Mouse (Mus musculus) CD4-positive, CD25-positive, alpha-beta regulatory T cell, adult 2 months (primary cell): Measurements from ENCODE around the gene Pmepa1.

ENCODE experiments used
- DNase-seq: peaks from one replicate; pipeline ENCODE4 v3.0.0-alpha.2; 2012; ENCODE audit warnings: low read depth, low spot score

Gene Pmepa1

DNA sequence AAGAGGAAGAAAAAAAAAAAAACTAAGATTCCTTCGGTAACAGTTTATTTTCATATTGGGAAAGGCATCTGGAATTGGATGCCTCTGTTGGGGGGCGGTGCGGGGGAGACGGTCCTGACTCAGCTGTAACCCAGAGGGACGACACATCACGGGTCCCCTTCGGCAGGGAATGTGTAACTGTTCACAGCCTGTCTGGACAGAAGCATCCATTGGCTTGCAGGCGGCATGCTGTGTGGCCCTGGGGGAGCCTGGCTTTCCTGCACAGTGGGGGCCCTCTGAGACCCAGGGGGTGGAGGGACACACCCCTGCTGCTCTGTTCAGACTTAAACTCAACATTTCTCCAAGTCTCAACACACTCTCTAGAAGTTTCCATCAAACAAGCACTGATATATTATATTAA lies 49.5 kb downstream of the Pmepa1 start:
- DNase-seq, result no peak

DNA sequence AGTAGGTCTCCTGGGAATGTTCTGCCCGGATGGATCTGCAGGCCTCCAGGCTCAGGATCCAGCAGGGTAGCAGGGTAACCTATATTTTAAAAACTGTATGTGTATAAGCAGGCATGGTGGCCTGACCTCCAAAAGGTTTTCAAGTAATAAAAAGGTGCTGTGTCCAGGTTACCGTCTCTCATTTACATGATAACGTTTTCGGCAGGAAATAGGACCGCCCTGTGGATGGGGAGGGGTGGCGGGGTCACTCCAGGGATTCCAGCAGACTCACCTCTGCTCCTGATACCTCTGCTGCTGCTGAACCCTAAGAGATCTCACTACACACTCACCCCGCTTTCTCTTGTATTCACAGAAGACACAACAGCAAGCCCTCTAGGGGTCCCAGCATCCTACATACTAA lies 50.4 kb downstream of the Pmepa1 start:
- DNase-seq, result no peak

DNA sequence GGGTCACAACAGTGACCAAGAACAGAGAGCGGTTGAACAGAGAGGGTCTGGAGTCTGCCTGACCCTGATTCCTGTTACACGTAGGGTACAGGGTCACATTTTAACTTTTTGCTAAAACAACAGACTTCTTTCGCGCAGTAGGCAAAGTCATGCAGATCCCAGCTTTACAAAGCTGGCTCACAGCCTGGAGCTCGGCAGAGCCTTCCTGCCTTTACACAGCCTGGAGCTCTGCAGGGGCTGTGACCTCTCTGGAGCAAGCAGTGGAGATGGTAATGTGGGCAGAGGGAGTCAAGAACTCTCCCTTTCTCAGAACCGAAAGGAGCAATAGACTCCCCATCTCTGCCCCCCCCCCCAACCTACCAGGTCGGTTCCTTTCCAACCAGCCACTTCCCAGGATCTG lies 51.5 kb downstream of the Pmepa1 start:
- DNase-seq, result no peak

DNA sequence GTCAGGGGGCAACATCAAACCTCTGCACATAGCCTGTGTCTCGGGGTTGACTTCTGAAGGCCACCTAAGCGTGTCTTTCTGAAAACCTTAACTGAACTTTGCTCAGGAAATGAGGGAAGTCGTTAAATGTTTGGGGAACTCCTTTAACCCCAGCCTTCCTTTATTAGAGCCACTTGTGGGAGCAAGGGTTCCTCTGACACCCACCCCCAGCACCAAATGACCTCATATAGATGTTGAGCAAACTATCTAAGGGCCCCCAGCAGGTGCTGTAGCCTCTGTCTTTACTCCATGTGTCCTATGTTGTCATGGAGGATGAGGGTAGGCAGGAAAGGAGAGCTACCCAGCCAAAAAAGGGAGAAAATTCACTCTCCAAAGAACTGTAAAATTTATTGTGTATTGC lies 52.2 kb downstream of the Pmepa1 start:
- DNase-seq, result no peak

DNA sequence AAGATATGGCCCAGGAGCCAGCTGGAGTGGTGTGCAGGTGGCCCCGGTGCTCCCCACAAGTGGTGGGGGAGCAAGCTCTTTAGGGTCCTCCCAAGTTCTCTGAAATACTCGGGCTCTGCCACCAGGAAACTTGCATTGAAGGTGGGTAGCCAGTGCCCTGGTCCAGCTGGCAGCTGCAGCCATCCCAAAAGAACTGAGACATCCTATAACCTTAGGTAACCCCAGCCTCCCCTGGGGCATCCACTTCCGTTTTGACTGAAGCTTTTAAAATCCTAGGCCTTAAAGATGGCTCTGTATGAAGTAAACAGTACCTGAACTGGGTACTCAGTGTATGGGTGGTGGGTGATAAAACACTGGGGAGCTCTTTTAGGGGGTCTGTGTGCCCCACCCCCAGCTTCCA lies 52.8 kb downstream of the Pmepa1 start:
- no peak for DNase-seq

DNA sequence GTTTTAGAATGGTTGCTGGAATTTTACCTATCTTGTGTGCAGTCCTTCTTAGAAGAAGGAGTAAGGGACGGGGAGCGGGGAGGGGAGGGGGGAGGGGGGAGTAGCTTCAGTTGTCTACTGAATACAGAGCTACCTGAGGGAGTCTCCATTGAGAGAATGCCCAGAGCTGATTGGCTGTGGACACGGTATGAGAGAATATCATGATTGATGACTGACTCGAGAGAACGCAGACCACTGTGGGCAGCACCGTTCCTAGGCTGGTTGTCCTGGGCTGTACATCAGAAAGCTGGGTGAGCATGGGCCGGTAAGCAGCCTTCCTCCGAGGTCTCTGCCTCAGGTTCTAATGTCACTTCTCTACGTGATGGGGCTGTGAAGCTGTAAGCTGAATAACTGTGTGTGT lies 55.6 kb downstream of the Pmepa1 start:
- no peak for DNase-seq

DNA sequence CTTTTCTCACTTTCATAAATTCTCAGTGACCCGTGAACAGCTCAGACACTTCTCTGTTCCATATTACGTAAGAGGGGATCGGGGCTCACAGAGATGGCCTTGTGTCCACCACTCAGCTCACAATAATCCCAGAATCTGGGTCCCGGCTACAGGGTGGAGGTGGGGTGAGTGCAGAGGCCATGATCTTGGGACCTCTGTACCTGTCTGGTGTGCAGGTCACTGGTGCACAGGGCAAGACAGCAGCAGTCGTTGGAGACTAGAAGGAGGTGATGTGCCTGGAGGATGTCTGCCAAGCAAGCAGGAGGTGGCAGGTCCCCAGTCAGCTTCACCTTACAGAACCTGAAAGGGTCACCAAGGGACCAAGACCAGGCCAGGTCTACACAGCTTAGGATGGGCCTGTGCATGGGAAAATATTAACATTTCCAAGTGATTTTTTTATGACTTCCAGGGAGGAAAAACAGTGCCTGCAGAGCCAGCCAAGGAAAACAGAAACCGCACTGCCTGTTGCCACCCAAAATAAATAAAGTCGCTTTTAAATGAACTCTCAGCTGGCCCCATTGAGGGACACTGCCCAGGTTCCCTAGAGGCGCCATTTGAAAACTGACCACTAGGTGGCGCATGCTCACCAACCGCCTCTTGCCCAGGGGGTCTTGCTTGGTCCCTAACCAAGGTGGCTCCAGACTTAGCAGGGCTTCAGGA lies 56.9 kb downstream of the Pmepa1 start:
- DNase-seq, result peak; percentile 80

DNA sequence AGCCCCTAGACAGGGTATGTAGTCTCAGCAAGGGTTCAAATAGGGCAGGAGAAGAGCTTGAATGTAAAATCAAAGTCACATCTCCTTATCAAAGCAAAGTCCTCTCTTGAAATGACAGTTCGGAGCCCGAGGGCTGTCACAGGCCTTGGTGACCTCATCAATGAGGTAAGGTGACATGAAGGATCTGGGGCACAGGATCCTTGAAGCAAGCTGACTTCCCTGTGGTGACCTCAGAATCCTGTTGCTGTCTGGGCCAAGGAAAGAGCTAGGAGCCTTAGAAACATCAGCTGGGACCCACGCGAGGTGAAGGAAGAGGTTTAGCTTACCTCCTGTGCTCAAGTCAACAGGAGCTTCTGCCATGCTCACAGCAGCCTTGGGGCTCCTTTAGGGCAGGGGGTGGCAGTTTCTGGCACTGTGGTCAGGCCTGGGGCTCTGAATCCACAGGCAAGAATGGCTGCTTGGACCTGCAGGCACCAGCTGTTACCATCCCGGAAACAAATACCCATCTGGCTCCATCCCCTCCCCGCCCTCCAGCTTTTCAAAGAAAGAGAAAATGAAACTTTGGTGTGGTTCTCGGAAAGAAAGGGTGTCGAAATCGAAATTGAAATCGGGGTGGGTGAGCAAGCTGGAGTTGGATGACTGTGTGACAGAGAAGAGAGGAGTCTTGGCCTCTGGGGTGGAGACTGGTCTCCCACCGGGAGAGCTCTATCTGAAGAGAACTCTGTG lies 57.8 kb downstream of the Pmepa1 start, which contains the start of gene Zbp1:
Gene Zbp1 (minus strand): TSS at position 508 of the 726 bp plus-strand sequence.
- DNase-seq, result peak; percentile 88

DNA sequence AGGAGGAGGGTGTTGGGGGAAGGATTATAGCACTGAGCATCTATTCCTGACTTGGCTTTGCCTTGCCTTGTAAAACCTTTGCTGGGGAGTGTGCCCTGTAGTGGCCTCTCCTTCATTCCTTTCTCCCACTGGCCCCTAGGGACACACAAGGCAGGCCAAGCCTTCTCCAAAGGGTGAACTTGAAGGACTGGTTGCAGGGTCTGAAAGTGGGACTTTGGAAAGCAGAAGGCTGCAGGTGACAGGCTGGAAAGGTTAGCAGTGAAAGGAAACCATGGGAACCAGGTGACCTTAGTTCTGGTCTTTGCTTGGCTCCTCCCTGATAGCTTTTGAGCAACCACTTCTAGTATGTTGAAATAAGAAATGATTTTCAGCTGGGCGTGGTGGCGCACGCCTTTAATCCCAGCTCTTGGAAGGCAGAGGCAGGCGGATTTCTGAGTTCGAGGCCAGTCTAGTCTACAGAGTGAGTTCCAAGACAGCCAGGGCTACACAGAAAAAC lies 58.5 kb downstream of the Pmepa1 start:
- DNase-seq, result no peak

DNA sequence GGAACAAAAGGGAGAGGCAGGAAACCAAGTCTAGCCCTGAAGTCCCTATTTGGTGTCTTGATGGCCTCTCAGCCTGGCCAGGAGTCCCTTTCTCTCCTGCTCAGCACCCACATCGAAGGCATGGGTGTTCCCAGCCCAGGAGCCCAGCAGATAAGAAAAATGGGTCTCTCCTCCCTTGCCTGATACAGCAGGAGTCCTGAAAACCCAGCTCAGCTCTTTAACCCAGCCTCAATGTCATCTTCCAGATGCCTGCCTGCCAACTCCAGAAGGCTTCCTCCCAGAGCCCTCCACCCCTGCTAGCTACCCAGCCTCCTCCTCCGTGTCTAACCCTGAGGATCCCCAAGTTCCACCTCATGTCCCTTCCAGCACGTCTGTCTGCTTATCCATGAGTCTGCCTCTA lies 59.1 kb downstream of the Pmepa1 start:
- no peak for DNase-seq

DNA sequence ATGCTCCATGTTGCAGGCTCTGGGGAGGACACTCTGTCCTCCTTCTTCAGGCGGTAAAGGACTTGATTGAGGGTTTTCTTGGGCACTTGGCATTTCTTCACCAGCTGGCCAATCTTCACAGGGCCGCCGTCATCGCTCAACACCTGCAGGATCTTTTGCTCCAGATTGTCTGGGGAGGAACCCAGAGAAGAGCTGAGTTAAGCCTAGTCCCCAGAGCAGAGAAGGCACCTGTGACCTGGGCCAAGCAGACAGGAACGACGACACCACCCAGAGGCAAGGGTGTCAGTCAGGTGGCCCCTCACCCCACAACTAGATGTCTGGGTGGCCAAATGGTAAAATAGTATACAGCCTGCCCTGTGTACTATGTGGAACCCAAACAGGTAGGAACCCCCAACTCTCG lies 59.5 kb downstream of the Pmepa1 start:
- no peak for DNase-seq

DNA sequence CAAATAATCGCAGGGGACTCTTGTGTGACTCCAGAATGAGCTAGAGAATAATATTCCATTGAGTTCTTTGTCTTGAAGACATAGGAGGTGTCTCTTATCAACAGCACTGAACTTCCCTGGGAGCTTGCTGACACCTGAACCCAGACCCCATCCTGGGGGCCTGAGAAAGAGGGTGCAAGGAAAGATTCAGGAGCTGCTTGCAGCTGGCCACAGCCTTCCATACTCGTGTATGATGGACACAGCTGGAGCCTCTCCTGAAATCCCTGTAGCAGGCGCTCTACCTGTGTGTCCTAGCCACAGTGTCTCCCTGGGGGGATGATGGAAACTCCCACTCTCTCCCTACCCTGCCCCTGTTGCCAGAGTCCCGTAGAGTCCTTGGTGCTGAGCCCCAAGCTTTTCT lies 64.1 kb downstream of the Pmepa1 start:
- DNase-seq, result no peak

DNA sequence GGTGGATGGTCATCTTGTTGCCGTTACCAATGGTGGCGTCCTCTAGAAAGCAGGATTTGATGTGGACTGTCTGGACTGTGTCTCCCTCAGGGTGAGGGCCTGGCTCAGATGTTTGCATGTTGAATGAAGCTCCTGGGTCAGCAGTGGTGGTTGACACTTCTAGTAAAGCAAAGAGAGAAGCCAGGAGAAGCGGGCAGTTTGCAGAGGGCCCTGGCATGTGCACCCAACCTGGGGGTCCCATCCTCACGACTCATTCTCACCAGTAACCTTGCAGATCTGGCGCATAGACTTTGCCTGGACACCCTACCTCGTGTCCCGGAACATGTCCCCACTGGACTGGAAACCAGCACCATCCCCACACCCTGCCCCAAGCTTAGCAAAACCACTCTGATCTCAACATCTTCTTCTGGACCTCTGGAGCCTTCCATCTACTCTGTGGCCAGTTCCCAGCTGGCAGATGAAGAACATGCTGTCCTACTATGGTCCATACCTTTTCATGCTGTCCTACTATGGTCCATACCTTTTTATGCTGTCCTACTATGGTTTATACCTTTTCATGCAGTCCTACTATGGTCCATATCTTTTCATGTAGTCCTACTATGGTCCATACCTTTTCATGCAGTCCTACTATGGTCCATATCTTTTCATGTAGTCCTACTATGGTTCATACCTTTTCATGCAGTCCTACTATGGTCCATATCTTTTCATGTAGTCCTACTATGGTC lies 67.1 kb downstream of the Pmepa1 start:
- DNase-seq, result no peak

DNA sequence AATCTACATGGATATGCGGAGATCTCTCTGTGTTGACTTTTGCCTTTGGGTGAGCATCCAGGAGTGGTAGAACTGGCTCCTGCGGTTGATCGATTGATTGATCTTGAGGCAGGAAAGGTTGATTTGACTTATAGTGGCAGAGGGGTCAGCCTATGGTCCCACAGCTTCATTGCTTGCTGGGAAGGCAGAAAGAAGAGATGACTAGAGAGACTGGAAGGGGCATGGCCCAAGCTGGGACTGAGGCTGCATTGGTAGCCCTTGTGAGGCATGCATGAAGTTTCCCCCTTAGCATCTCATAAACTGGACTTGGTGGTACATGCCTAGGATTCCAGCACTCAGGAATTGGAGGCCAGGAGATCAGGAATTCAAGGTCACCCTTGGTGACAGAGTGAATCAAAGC lies 69.3 kb downstream of the Pmepa1 start:
- DNase-seq, result no peak

DNA sequence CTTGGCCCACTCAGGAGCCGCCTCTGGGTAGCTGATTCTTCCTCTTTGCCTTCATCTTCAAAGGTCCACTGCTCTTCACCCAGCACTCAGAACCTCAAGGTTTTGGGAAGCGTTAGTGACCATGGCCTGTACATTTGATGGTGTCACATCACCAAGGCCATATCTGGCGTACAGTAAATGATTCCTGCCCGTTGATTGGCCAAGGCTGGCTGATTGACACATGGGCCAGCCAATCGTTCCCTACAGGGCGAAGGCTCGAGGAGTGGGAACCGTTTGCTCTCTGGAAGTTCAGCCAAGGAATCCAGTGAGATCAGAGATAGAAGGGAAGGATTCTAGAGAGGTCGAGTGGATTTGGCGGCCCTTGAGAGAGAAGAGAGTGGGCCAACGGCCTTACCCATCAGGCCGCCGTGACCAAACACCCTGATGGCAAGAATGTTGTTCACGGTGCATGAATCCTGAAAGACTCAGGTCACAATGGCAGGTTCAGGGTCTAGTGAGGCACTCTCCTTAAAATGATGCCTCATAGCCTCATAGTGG lies 70.7 kb downstream of the Pmepa1 start:
- no peak for DNase-seq

DNA sequence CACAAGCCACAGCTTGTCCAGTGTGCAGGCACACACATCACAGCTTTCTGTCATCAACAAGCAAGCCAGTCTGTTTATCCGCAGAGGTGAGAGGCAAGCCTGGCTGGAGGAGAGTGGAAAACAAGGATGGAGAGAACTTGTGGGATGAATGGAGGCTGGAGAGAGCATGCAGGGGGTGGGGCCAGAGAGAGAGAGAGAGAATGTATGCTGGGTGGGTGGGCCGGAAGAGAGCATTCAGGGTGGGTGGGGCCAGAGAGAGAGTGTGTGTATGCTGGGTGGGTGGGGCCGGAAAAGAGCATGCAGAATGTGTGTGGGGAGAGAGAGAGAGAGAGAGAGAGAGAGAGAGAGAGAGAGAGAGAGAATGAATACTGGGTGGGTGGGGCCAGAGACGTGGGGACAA lies 71.7 kb downstream of the Pmepa1 start:
- peak; percentile 49 for DNase-seq

DNA sequence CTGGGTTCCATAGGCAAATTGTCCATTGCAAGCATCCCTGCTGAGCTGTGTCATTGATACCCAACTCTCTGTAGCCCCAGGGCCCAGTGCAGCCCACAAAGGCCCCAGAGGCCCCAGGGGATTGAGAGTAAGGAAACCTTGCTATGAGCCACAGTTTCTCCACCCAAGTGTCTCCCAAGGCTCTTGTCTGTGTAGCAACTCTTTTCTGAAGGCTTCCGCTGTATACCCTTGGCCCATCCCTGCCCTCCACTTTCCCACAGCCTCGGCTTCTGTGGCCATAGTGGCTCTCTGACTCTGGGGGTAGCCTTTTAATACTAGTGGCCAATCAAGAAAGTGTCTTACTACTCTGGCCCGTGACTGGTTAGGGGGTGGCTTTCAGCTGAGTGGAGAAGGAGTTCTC lies 72.6 kb downstream of the Pmepa1 start:
- DNase-seq, result no peak

DNA sequence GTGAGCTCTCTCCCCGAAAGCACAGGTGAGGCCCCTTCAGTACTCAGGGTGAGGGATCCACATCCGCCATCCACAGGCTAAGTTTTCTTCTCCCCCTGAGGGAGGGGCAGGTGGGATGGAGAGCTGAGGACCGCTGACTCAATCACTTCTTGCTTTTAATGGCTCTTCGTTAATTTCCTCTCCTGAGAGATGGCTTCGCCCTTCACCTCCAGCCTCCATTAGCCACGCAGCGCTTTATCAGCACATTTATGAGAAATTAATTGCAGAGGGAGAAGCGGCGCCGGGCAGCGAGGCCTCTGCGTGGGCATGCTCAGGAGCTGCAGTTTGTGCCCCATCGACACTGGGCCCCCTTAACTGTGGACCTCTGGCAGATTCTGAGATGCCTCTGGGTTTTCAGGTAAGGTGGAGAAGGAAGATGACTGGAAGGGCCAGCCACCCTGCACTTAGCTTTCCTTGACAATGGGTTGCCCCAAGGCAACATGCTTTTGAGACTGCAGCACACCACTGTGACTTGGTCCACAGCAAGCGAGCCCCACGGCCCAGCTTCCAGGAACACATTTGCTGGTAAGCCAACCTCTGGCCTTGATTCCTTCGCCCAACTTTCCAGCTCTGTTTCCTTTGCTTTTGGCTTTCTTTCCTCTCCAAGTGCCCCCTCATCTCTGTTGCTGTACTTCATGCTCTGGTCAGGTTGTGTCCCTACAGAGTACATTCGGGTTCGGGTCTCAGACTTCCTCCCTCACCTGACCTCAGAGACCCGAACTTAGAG lies 73.2 kb downstream of the Pmepa1 start:
- no peak for DNase-seq

DNA sequence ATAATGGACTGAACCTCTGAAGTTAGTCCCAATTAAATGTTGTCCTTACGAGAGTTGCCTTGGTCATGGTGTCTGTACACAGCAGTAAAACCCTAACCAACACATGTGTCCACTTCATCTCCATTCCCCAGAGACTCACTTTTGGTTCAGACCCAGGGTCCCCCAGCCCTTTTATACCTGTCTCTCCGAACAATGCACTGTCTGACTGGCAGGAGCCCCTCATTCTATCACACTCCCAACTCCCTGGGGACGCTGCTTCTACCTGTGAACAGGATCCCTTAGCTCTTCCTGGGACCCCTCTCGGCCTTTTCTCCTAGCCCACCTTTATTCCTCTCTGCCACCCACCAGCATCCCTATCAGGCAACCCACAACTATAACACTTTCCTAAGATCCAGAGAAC lies 81.5 kb downstream of the Pmepa1 start:
- no peak for DNase-seq

DNA sequence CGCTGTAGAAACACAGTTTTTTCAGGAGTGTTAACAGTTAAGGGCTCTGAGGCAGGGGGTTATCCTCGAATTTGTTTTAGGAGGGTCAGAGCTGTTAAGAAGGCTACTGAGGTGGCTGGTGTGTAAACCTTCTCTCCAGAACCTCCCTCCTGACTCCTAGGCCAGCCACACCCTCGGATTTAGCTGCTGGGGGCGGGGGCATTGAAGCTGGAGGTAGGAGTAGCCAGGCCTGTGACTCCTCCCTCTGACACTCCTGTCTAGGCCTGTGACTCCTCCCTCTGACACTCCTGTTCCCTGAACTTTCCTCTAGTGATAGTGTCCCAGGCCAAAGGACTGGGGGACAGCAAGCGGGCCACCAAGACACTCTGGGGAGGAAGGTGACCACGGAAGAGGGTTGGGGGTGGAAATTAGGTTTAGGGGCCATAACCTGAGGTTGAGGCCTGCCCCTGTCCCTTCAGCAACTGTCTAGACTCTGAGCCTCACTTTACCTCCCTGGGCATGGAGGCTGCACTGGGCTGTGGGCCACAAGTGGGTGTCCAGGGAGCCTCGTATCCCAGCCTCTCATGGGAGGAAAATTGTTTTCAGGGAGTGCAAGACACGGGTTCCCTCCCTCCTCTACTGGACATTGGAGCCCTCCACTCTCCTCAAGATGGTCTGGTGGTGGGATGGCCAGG lies 89.0 kb downstream of the Pmepa1 start:
- DNase-seq, result peak; percentile 50
